Mouse (Mus musculus) layer of hippocampus, adult 18-20 months (tissue): ENCODE measurements around the gene Erbb3. TPM values are rescaled to one million over a fixed set of nuclear protein-coding genes. Genes with fewer than 3 reads are reported as not detected.
"Not testable (repeated sequence)": the region's sequence is repeated elsewhere in the genome, so short reads cannot be mapped to it uniquely, and the experiment has no call there.

Experiments used
- DNase-seq, 2 experiments: peaks; one replicate each; pipeline ENCODE4 v3.0.0; 2022; ENCODE audit warnings: low spot score in 2 of 2
- long read RNA-seq: library from polyadenylated mRNA; stranded (forward); transcript quantifications from one replicate; pipeline ENCODE4 v2.0.0, GENCODE M21; 2021
- total RNA-seq, 2 experiments: library from RNA; stranded (reverse); gene quantifications; 2 replicates each; pipeline ENCODE4 v1.2.3; 2021

Gene Erbb3
- total RNA-seq, result 1 to 10 TPM; 7.1 to 7.5 TPM
- long read RNA-seq, full-length matches to known transcripts, result 2 of 4 reads
- long read RNA-seq, partial matches to known transcripts, result 1 of 4 reads
- long read RNA-seq, other reads (novel, unspliced or antisense), result 1 of 4 reads

DNA sequence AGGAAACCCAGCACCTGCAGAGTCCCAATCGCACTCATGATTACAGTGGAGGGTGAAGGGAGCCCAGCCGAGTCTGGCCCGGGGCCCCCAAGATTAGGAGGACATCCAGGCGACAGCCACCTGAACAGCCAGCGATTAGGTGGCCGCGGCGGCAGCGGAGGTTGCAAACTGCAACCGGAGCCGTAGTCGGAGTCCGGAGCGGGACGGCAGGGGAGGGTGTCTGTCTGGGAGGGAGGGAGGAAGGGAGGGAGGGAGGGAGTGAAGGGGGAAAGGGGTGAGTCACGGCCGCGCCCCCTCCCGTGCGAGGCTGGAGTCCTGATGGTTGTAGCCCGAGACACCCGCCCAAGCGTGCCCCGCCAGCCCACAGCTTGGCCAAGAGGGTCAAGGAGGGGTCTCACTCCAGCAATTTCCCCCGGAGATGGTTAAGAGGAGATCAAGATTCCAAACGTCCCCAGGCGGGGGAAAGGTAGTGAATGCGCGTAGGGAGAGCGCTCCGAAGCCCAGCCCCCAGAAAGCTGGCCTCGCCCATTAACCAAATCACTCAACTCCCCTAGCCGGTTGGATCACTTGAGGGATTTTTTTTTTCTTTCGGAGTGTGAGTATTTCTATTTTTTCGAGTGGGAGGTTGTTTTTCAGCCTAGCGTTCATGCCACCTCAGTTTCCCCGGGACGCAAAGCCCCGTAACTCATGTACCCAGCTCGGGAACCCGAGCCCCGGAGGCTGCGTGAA is at the start of gene Erbb3:
Gene Erbb3, minus strand, starts transcription at position 189 of the 729 bp plus-strand sequence.
- peak in 1 of 2 experiments; percentile 25 for DNase-seq

DNA sequence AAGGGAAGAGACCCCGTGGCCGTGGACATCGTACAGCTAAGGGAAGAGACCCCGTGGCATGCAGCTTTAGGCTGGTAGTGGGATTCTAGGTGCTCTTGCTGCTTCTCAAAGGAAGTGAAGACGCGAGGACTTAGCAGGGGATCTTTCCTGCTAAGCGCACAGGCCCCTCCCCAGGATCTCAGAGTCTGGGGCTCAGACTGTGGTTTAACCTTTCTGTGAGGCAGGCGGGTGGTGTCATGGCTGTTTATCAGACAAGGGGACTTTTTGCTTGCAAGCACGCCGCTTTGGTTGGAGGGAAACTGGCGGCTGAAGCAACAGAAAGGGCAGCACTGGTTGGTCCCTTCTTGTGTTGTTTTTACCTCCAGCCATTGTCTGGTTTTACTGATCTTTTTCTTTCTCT is 47.6 kb upstream of the Erbb3 start:
- DNase-seq, result no peak

DNA sequence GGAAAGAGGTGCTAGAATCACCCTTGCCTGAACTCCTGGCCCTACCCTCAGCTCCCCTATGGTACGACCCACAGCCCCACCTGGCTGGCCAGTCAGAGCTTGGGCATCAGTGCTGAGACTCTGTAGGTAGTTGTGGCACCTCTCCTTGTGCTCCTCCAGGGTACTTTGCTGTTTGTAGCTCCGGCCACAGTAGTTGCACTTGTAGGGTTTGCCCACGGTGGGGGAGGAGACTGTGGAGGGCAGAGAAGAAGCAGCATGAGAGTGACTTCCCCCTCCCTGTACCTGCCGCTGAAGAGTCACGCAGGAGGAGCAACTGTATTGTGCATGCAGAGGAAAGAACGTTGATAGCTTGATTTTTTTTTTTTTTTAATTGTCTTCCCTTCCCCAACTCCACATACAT is 47.1 kb upstream of the Erbb3 start:
- no peak for DNase-seq

DNA sequence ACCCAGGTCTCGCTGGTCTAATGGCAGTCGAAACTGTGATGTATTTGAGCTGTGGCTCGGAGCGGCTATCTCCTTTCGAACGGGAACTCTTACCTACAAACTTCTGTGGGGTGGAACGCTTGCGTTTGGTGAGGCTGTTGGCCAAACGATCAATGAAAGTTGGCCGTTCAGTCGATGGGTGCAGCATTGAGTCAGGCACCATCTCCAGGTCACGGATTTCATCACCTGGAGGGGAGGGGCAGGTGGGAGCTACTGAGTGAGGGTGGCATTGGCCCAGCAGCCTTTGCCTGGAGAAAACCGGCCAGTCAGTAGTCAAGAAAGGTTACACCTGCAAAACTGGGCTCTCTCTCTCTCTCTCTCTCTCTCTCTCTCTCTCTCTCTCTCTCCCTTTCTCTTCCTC is 46.2 kb upstream of the Erbb3 start:
- no peak for DNase-seq

DNA sequence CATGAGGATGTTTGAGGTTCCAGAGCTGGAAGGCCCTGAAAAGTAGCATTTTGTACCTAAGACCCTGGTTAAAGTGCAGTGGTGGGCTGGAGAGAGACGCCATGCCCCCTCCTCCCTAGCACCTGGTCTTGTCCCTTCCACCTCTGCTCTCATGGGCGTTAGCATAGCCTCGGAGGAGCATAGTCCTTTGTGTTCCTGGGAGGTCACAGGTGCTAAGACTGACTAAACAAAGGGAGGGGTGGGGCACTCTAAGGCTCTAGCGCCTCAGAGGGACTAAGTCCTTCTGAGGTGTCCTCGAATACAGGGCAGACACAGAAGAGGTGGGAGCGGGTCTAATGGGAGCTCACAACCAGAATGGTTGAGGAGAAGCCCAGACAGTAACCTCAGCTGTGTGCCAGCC is 42.1 kb upstream of the Erbb3 start:
- no peak for DNase-seq

DNA sequence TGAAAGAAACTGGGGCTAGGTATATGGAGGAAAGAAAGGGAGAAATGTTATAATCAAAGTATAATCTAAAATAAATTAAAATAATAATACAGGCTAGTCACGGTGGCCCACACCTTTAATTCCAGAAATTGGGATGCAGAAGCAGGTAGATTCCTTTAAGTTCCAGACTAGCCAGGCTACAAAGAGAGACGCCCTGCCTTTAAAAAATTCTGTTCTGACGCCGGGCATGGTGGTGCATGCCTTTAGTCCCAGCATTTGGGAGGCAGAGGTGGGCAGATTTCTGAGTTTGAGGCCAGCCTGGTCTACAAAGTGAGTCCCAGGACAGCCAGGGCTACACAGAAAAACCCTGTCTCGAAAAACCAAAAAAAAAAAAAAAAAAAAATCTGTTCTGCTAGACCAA is 40.9 kb upstream of the Erbb3 start:
- not testable (repeated sequence) for DNase-seq

DNA sequence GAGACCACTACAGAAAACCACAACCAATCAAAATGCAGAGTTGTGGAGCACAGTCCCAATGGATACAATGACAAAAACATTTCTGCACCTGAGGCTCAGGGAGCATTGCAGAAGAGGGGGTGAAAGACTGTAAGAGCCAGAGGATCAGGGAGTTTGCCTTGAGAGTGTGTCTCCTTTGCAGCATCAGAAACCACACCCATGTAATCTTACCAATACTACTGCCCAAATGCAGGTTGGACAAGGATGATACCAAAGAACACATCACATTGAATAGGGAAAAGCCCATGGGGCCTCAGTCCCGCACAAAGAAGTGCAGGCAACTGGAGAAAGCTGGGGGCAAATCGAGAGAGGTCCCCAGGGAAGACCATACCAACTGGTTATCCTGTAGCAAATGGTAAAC is 40.3 kb upstream of the Erbb3 start:
- no peak for DNase-seq

DNA sequence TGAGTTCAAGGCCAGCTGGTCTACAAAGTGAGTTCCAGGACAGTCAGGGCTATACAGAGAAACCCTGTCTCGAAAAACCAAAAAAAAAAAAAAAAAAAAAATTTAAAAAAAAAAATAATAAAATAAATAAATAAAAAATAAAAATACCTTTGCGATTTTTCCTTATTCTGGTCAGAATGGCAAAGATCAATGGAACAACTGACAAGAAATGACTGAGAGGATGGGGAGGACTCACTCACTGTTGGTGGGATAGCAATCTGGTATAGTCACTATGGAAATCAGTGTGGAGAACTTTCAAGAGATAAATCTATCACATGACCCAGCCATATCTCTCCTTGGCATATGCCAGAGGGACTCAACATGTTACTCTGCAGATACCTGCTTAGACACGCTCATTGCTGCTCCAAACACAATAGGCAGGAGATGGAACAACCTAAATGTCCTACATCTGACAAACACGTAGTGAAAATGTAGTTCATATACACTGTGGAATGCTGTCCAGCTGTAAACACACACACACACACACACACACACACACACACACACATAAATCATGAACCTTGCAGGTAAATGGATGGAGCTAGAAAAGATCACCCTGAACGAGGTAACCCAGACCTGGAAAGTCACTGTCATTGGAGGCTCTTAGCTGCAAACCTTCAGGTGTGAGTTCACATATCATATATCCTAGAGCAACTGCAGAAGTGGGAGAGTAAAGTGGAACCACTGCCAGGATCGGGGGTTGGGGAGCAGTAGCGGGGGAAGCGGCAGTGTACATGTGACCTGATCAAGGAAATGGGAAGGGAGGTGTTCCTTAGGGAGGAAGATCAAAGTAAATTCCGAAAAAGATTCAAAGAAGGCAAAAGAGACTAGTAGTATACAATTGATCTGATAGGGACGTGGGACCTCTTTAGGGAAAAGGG is 38.2 kb upstream of the Erbb3 start:
- DNase-seq, result no peak

DNA sequence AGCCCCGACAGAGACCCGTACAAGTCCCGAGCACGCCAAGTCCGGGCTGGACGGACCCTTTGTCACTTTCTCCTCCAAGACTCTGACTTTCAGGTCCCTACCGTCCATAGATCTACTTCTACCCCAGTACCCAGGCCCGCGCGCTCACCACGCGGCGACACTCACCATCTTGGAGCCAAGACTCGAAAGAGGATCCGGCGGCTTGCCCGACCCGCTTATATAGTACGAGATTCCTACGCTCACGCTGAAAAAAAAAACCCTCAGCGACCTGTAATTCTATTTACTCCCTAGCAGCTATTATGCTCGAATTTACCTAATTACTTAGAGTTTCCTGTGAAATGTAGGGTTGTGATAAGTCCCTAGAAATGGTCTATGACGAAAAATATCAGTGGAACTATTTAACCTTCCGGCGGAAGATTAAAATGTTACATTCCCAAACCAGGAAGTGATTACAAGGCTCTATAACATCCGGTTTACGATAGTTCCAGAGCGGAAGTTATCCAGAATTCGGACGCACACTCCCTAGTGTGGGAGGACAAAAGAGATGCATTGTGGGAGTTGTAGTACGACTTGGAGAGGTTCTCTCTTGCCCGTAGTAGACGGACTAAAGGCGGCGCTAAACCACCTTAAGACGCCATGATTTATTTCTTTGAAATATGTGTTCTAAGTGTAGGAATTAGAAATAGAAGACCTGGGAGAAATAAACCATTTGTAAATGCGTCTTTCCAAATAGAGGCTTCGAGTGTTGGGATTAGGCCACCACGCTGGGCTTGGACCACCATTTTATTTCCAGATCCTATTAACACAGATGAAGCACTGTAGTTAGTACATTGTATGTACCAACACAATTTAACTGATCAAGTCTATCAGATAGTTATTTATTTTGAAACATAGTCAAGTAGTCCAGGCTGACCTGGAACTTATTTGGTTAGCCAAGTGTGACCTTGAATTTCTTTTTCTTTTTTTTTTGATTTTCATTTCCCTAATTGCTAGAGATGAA is 37.2 kb upstream of the Erbb3 start, which contains the start of gene Rps26:
Gene Rps26, minus strand, starts transcription at position 437 of the 1,000 bp plus-strand sequence.
- peak; percentile 89 to 97 for DNase-seq

DNA sequence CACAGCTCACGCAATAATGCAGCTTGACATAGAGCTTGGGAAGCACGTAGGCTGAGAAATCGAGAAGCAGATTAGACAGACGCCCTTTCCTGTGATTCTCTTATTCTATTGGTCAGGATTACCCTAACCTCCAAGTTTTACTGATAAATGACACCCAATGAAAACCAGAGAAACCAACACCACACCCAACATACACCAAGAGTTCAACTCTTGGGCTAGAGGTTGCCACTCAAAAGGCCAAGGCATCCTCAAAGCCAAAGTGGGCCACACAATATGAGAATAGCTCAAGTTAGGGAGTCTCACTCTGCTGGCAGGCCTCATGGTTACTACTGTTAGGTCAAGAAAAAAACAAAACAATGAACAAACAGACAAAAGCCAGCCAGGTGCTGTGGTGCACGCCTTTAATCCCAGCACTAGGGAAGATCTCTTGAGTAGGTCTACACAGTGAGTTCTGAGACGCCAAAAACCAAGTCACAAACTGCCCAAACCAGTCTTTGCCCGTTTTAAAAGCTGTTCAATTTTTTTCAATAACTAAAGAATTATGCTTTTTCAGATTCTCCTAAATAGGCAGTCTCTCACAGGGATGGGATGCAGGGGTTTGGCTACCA is 35.9 kb upstream of the Erbb3 start:
- no peak for DNase-seq

DNA sequence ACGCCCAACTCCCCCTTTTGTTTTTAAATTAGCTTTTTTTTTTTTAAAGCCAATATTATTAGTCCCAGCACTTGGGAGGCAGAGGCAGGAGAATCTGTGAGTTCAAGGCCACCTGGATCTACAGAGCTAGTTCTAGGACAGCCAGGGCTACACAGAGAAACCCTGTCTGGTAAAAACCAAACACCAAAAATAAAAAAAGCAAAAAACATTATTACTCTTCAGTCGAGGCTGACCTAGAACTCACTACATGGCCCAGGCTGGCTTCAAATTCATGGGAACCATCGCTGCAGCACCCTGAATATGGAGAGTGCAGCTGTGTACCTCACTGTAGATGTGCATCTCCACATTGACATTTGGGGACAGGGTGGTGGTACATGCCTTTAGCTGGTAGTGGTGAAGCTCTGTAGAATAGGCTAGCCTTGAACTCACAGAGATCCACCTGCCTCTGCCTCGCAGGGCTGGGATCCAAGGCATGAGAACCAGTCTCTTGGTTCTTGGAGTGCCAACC is 33.7 kb upstream of the Erbb3 start:
- not testable (repeated sequence) for DNase-seq

DNA sequence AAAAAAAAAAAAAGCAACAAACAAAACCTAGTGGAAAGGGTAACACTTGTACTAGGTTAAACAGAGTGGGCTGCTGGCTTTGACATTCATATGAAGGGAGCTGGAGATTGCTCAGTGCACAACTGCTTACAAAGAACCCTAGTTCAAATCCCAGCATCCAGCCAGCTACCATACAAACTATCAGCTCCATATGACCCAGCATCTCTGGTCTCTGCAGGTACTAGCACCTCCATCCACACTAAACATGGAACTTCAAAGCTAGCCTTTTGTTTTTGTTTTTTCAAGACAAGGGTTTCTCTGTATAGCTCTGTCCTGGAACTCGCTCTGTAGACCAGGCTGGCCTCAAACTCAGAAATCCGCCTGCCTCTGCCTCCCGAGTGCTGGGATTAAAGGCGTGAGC is 33.2 kb upstream of the Erbb3 start:
- no peak for DNase-seq

DNA sequence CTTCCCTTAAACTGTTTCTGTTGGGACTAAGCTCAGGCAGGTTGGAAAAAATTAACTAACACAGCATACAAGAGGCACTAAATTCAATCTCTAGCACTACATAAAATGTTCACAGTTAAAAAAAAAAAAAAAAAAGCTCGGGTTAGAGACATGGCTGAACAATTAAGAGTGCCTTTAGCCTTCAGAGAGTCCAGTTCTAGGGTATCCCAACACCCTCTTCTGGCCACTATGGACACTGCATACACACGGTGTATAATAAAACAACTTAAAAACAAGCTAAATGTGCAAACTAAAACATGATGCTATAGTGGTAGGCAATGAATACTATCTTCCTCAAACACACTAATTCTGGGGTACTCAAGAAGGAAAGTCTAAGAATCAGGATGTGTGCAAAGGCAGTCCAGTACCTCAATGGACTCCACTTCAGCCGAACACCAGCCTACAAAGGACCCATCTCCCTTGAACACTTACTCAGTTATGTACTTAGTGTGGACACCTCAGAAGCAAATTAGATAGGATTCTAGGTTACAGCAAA is 32.6 kb upstream of the Erbb3 start:
- DNase-seq, result no peak

DNA sequence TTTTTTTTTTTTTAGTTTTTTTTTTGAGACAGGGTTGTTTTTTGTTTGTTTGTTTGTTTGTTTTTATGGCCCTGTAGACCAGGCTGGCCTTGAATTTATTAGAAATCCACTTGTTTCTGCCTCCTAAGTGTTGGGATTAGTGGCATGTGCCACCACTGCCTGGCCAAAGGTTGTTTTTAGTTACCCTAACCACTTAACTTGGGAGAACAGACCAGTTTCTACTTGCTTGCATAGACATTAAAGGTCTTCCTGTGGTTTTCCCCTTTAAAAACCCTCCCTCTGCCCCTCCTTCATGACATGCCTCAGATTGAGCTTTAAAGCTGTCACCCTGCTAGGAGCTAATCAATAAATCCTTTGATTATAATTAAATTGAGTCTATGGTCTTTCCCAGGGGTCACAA is 30.8 kb upstream of the Erbb3 start:
- DNase-seq, result no peak

DNA sequence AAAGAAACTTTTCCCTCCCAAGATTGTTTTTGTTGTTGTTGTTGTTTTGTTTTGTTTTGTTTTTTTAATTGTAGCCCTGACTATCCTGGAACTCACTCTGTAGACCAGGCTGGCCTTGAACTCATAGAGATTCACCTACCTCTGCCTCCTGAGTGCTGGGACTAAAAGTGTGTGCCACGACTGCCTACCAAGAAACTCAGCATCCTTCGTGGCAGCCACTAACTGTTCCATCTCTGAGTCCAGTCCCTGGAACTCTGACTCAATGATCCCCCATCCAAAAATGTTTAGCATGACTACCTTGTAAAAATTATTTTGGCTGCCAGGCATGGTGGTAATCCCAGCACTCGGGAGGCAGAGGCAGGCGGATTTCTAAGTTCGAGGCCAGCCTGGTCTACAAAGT is 29.7 kb upstream of the Erbb3 start:
- not testable (repeated sequence) for DNase-seq

DNA sequence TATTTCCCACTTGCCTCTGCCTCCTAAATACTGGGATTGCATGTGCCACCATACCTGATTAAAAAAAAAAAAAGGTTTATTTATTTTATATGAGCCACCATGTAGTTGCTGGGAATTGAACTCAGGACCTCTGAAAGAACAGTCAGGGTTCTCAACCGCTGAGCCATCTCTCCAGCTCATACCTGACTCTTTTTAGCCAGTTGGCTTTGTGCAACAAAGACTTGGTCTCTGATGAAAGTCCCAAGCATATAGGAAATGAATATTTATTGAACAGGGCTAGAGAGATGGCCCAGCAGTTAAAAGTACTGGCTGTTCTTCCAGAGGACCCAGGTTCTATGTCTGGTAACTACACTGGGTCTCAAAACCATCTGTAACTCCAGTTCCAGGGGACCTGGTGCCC is 29.1 kb upstream of the Erbb3 start:
- DNase-seq, result no peak

DNA sequence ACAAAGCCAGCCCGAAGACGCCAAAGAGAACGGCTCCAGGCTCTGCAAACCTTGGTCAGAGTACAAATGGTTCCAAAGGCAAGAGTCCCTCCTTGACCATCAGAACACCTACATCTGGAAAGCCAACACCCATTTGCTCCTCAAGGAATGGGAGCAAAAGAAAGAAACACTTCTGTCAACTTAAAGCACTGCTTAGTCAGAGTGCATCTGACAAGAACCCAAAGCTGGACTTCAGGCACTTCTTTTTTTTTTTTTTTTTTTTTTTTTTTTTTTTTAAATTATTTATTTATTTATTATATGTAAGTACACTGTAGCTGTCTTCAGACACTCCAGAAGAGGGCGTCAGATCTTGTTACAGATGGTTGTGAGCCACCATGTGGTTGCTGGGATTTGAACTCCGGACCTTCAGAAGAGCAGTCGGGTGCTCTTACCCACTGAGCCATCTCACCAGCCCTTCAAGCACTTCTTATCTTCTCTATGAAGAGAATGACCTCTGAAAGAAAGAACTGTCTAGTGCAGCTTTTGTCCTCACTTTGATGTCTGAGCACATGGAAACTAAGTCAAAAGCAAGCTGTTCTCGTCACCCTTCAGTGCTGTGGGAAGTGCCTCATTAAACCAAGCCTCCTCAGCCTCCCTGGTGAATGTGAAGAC is 26.5 kb upstream of the Erbb3 start:
- DNase-seq, result not testable (repeated sequence)

DNA sequence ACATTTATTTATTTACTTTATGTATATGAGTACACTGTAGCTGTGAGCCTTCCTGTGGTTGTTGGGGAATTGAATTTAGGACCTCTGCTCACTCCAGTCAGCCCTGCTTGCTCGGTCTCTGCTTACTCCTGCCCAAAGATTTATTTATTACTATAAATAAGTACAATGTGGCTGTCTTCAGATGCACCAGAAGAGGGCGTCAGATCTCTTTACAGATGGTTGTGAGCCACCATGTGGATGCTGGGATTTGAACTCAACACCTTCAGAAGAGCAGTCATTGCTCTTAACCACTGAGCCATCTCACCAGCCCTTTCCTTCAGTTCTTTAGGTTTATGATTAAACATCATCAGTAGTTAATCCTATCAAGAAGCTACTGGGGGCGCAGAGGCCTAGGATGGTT is 25.5 kb upstream of the Erbb3 start:
- DNase-seq, result no peak

DNA sequence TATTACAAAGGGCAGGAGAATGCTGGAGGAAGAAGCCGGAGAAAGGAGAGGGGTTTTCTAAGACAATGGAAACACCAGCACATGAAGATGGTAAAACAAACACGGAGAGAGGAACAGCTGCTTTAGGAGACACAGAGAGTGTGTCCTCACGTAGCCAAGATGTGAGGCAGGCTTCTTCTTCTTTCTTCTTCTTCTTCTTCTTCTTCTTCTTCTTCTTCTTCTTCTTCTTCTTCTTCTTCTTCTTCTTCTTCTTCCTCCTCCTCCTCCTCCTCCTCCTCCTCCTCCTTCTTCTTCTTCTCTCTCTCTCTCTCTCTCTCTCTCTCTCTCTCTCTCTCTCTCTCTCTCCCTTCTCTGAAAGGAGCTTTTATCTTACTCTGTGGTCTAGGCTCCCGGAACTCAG is 24.4 kb upstream of the Erbb3 start:
- not testable (repeated sequence) for DNase-seq

DNA sequence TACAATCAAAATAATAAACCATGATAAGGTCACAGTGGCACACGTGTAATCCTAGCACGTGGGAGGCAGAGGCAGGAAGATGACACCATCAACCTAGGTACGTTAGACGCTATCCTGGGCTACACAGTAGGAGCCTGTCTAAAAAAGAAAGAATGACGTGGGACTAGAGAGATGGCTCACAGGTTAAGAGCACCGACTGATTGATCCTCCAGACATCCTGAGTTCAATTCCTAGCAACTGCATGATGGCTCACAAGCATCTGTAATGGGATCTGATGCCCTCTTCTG is 23.6 kb upstream of the Erbb3 start:
- no peak for DNase-seq
